Mouse (Mus musculus): ENCODE results near the gene Taf4. TPM values are rescaled to one million over a fixed set of nuclear protein-coding genes. Genes with fewer than 3 reads are reported as not detected.

Taf4 gene
- polyA plus RNA-seq, 1 experiment from 2014 or later: 5.0 TPM

GRCm38 (mm10) chr2:179959391-179959790 lies 17.1 kb downstream of the Taf4 start:
- no peak overlapping the region for H3K27ac ChIP-seq (replicated peaks)
- no peak overlapping the region for H3K4me2 ChIP-seq (replicated peaks)
- H3K36me3 ChIP-seq: no peaks in the 10 kb centered on the region
- no peaks in the 10 kb centered on the region for H3K9me3 ChIP-seq
- no peak overlapping the region for H3K4me3 ChIP-seq
- H3K27me3 ChIP-seq: no peaks in the 10 kb centered on the region
- ATAC-seq (ENCODE audit: low FRiP score, low read depth): no peak
- no peak overlapping the region for H3K9ac ChIP-seq (replicated peaks)
- 41% methylated on average over 3 of the region's 3 CpGs for WGBS
- peaks cover 19% of the 10 kb centered on the region for H3K4me1 ChIP-seq

GRCm38 (mm10) chr2:179951542-179952524 lies 24.6 kb downstream of the Taf4 start:
- no peak for ATAC-seq (ENCODE audit: low FRiP score, low read depth)
- Histone ChIP-seq H3K4me1 (peaks cover 25% of the 10 kb centered on the region), H3K4me2 (replicated peaks) (no peak overlapping the region), H3K27ac (replicated peaks) (no peak overlapping the region), H3K9me3 (no peaks in the 10 kb centered on the region), H3K27me3 (no peaks in the 10 kb centered on the region), H3K9ac (replicated peaks) (no peak overlapping the region), H3K4me3 (no peak overlapping the region), H3K36me3 (no peaks in the 10 kb centered on the region)
- WGBS: 53% methylated on average over 14 of the region's 14 CpGs

GRCm38 (mm10) chr2:179948820-179949219 lies 27.6 kb downstream of the Taf4 start:
- no peak overlapping the region for H3K4me2 ChIP-seq (replicated peaks)
- no peak overlapping the region for H3K9ac ChIP-seq (replicated peaks)
- no peaks in the 10 kb centered on the region for H3K9me3 ChIP-seq
- ATAC-seq (ENCODE audit: low FRiP score, low read depth): no peak
- no peaks in the 10 kb centered on the region for H3K36me3 ChIP-seq
- no peaks in the 10 kb centered on the region for H3K27me3 ChIP-seq
- WGBS: 89% methylated on average over 5 of the region's 5 CpGs
- H3K4me1 ChIP-seq: peaks cover 42% of the 10 kb centered on the region
- H3K4me3 ChIP-seq: no peak overlapping the region
- H3K27ac ChIP-seq (replicated peaks): no peak overlapping the region

GRCm38 (mm10) chr2:179947607-179948006 lies 28.8 kb downstream of the Taf4 start:
- Histone ChIP-seq H3K4me3 (no peak overlapping the region), H3K4me1 (peaks cover 48% of the 10 kb centered on the region), H3K9ac (replicated peaks) (no peak overlapping the region), H3K9me3 (no peaks in the 10 kb centered on the region), H3K27me3 (no peaks in the 10 kb centered on the region), H3K27ac (replicated peaks) (no peak overlapping the region), H3K4me2 (replicated peaks) (no peak overlapping the region), H3K36me3 (no peaks in the 10 kb centered on the region)
- WGBS: 65% methylated on average over 5 of the region's 5 CpGs
- no peak for ATAC-seq (ENCODE audit: low FRiP score, low read depth)

- H3K27me3 ChIP-seq: no peaks in the 10 kb centered on the region
- no peak overlapping the region for H3K27ac ChIP-seq (replicated peaks)
- H3K36me3 ChIP-seq: no peaks in the 10 kb centered on the region
- no peak for ATAC-seq (ENCODE audit: low FRiP score, low read depth)
- no peak overlapping the region for H3K4me3 ChIP-seq
- H3K4me2 ChIP-seq (replicated peaks): no peak overlapping the region
- no peaks in the 10 kb centered on the region for H3K9me3 ChIP-seq
- 89% methylated on average over 6 of the region's 6 CpGs for WGBS
- H3K9ac ChIP-seq (replicated peaks): no peak overlapping the region
- peaks cover 40% of the 10 kb centered on the region for H3K4me1 ChIP-seq
These were observed 29.9 kb downstream of the Taf4 start for GRCm38 (mm10) chr2:179946496-179946895.

- no peaks in the 10 kb centered on the region for H3K36me3 ChIP-seq
- H3K27me3 ChIP-seq: no peaks in the 10 kb centered on the region
- no peak overlapping the region for H3K4me2 ChIP-seq (replicated peaks)
- no peak overlapping the region for H3K9ac ChIP-seq (replicated peaks)
- H3K4me1 ChIP-seq: peaks cover 37% of the 10 kb centered on the region
- no peaks in the 10 kb centered on the region for H3K9me3 ChIP-seq
- no peak for ATAC-seq (ENCODE audit: low FRiP score, low read depth)
- no peak overlapping the region for H3K27ac ChIP-seq (replicated peaks)
- 40% methylated on average over 4 of the region's 4 CpGs for WGBS
- H3K4me3 ChIP-seq: no peak overlapping the region
These were observed 31.4 kb downstream of the Taf4 start for GRCm38 (mm10) chr2:179945051-179945450.

GRCm38 (mm10) chr2:179941696-179942095 lies 34.8 kb downstream of the Taf4 start:
- H3K36me3 ChIP-seq: no peaks in the 10 kb centered on the region
- H3K4me3 ChIP-seq: no peak overlapping the region
- peaks cover 27% of the 10 kb centered on the region for H3K4me1 ChIP-seq
- no peaks in the 10 kb centered on the region for H3K9me3 ChIP-seq
- no peaks in the 10 kb centered on the region for H3K27me3 ChIP-seq
- H3K27ac ChIP-seq (replicated peaks): no peak overlapping the region
- no peak for ATAC-seq (ENCODE audit: low FRiP score, low read depth)
- H3K9ac ChIP-seq (replicated peaks): no peak overlapping the region
- no peak overlapping the region for H3K4me2 ChIP-seq (replicated peaks)
- 83% methylated on average over 1 of the region's 1 CpGs for WGBS

- H3K27ac ChIP-seq (replicated peaks): no peak overlapping the region
- H3K27me3 ChIP-seq: no peaks in the 10 kb centered on the region
- H3K9ac ChIP-seq (replicated peaks): no peak overlapping the region
- H3K4me3 ChIP-seq: no peak overlapping the region
- H3K36me3 ChIP-seq: peaks cover 29% of the 10 kb centered on the region
- ATAC-seq (ENCODE audit: low FRiP score, low read depth): no peak
- H3K4me1 ChIP-seq: 0 out of 2 replicates have a peak, but pooled peaks cover 2% of the 10 kb centered on the region
- WGBS: 84% methylated on average over 4 of the region's 4 CpGs
- H3K9me3 ChIP-seq: no peaks in the 10 kb centered on the region
- no peak overlapping the region for H3K4me2 ChIP-seq (replicated peaks)
These were observed 39.4 kb downstream of the Taf4 start for GRCm38 (mm10) chr2:179937091-179937490.

GRCm38 (mm10) chr2:179934165-179934564 lies 42.3 kb downstream of the Taf4 start:
- Histone ChIP-seq H3K4me2 (replicated peaks) (no peak overlapping the region), H3K4me1 (0 out of 2 replicates have a peak, but pooled peaks cover 2% of the 10 kb centered on the region), H3K27me3 (no peaks in the 10 kb centered on the region), H3K27ac (replicated peaks) (no peak overlapping the region), H3K4me3 (no peak overlapping the region), H3K9me3 (no peaks in the 10 kb centered on the region), H3K9ac (replicated peaks) (no peak overlapping the region), H3K36me3 (peaks cover 56% of the 10 kb centered on the region)
- no peak for ATAC-seq (ENCODE audit: low FRiP score, low read depth)
- WGBS: 83% methylated on average over 3 of the region's 3 CpGs

- Histone ChIP-seq H3K4me1 (no peaks in the 10 kb centered on the region), H3K9me3 (no peaks in the 10 kb centered on the region), H3K27ac (replicated peaks) (no peak overlapping the region), H3K27me3 (no peaks in the 10 kb centered on the region), H3K4me2 (replicated peaks) (no peak overlapping the region), H3K4me3 (no peak overlapping the region), H3K9ac (replicated peaks) (no peak overlapping the region), H3K36me3 (peaks cover 76% of the 10 kb centered on the region)
- 91% methylated on average over 16 of the region's 16 CpGs for WGBS
- ATAC-seq (ENCODE audit: low FRiP score, low read depth): no peak
These were observed 44.7 kb downstream of the Taf4 start for GRCm38 (mm10) chr2:179931741-179932140.

- no peaks in the 10 kb centered on the region for H3K27me3 ChIP-seq
- H3K4me1 ChIP-seq: no peaks in the 10 kb centered on the region
- no peak overlapping the region for H3K9ac ChIP-seq (replicated peaks)
- no peak for ATAC-seq (ENCODE audit: low FRiP score, low read depth)
- H3K4me3 ChIP-seq: no peak overlapping the region
- no peak overlapping the region for H3K4me2 ChIP-seq (replicated peaks)
- H3K36me3 ChIP-seq: peaks cover 89% of the 10 kb centered on the region
- 96% methylated on average over 13 of the region's 13 CpGs for WGBS
- no peaks in the 10 kb centered on the region for H3K9me3 ChIP-seq
- no peak overlapping the region for H3K27ac ChIP-seq (replicated peaks)
These were observed 47.3 kb downstream of the Taf4 start for GRCm38 (mm10) chr2:179929166-179929565.

GRCm38 (mm10) chr2:179924038-179924437 lies 52.4 kb downstream of the Taf4 start:
- 95% methylated on average over 6 of the region's 6 CpGs for WGBS
- no peaks in the 10 kb centered on the region for H3K4me1 ChIP-seq
- no peak overlapping the region for H3K27ac ChIP-seq (replicated peaks)
- no peak for ATAC-seq (ENCODE audit: low FRiP score, low read depth)
- H3K4me3 ChIP-seq: no peak overlapping the region
- H3K4me2 ChIP-seq (replicated peaks): no peak overlapping the region
- H3K9ac ChIP-seq (replicated peaks): no peak overlapping the region
- no peaks in the 10 kb centered on the region for H3K27me3 ChIP-seq
- H3K9me3 ChIP-seq: no peaks in the 10 kb centered on the region
- peaks cover 96% of the 10 kb centered on the region for H3K36me3 ChIP-seq
